Mouse (Mus musculus) gastrocnemius, adult 8-10 months (tissue): ENCODE measurements around the gene E430018J23Rik. TPM values are rescaled to one million over a fixed set of nuclear protein-coding genes. Genes with fewer than 3 reads are reported as not detected.
"Not testable (repeated sequence)": the region's sequence is repeated elsewhere in the genome, so short reads cannot be mapped to it uniquely, and the experiment has no call there.

Source experiments
- DNase-seq, 2 experiments: peaks; one replicate each; pipeline ENCODE4 v3.0.0; 2022; ENCODE audit warnings: low spot score in 2 of 2
- total RNA-seq, 4 experiments: library from RNA; stranded (reverse); gene quantifications; 2 replicates each; pipeline ENCODE4 v1.2.4; 2022

The E430018J23Rik gene
- total RNA-seq, 4 experiments from 2014 or later: 1.6 to 2.2 (median 1.7) TPM

GRCm38 (mm10) chr7:127378310-127378921 lies 15.0 kb downstream of the E430018J23Rik start:
- DNase-seq: no peak

DNA sequence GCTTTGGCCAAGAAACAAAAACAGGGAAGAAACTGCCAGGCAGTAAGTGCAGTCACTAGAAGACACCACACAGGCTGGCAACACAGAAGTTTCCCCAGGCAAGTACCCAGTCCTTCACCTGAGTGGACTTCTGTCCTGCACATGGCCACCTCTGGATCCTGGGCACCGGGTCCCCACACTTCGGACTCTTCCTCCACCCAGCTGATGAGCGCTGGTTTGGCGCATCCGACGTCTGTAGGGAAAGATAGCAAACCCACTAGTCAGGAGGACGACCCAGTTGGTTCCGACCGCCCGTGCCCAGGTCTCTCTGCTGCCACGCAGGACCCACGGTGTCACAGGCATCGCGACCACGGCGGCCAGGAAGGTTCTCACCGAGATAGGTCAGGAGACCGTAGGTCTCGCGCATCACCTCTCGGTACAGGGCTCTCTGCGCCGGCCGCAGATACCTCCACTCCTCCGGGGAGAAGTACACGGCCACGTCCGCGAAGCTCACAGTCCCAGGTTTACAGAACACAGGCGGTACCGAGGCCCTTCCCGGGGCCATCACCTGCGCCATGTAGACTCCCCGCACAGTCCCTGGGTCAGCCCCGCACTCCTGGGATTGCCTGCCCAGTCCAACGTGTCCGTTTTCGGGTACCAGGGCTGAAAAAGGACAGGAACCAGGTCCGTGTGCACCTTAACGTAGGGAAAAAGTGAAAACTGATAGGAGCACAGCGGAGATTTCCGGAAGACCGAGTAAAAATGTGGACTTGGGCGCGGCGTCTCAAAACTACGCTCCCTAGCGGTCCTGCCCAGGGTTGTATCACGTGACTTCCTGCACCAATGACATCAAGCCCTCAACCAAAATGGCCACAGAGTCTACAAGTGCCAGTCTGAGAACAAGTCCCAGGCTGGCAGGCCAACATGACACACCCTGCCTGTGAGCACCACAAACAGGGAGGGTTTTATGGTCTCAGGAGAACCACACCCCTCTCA lies 17.9 kb downstream of the E430018J23Rik start, which contains the start of gene Zfp747:
TSS of gene Zfp747 (minus strand) at position 780 of the 975 bp plus-strand sequence.
- DNase-seq: peak; percentile 93

- DNase-seq: not testable (repeated sequence)
Observed at GRCm38 (mm10) chr7:127371870-127372269, 21.6 kb downstream of the E430018J23Rik start.

DNA sequence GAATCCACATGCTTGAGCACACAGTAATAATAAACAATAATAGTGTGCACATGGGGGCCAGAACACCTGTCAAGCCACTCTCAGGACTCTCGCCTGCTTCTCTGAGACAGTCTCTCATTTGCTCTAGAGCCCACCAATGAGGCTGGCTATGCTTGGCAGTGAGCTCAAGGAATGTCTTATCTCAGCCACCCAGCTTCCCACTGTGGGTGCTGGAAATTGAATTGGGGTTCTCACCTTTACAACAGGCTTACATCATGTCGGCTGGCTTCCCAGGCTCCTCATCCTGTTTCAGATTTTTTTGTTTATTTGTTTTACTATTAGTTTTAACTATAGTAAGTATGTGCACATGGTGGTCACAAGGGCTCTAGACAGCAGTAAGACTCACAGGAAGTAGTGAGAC lies 22.2 kb downstream of the E430018J23Rik start:
- no peak for DNase-seq

DNA sequence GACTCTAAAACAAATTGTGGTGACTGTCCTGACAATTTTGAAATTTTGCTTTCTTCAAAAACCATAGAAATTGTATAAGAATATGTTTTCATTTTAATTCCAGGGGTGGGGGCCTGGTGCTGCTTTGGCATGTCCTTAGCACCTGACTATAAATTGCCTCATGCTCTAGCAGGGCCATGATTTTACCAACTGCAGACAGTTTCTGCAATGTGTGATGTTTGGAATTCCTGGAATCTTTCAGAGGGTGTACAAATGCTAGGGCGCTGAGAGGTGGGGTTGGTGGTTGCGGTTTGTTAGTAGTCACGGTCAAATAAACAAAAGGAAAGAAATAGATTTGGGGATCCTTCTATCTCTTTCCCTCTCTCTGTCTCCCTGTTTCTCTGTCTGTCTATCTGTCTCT lies 27.2 kb downstream of the E430018J23Rik start:
- DNase-seq: no peak

- DNase-seq: no peak
Observed at GRCm38 (mm10) chr7:127364166-127364565, 29.3 kb downstream of the E430018J23Rik start.

- DNase-seq: no peak
Observed at GRCm38 (mm10) chr7:127363475-127363921, 29.9 kb downstream of the E430018J23Rik start.

- not testable (repeated sequence) for DNase-seq
Observed at GRCm38 (mm10) chr7:127362418-127362817, 31.0 kb downstream of the E430018J23Rik start.

GRCm38 (mm10) chr7:127361449-127361848 lies 32.0 kb downstream of the E430018J23Rik start:
- no peak for DNase-seq

- DNase-seq: no peak
Observed at GRCm38 (mm10) chr7:127360265-127360664, 33.2 kb downstream of the E430018J23Rik start.

- no peak for DNase-seq
Observed at GRCm38 (mm10) chr7:127358472-127358871, 35.0 kb downstream of the E430018J23Rik start.

DNA sequence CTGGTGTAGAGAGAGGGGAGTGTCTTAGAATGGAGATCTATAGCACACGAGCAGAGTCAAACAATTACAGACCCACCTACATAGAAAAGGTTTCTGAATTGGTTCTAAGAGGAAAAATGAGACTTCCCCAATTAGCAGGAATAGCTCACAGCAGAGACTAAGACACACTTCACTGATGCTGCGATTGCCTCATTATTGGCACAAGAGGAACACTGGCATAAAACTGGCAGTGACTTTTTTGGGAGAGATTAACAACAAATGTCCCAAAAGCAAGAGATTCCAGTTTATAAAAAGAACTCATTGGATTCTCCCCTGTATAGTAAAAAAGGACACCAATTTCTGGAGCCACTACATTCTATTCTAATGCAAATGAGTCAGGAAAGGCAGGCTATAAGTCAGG lies 35.6 kb downstream of the E430018J23Rik start:
- DNase-seq: no peak

- no peak for DNase-seq
Observed at GRCm38 (mm10) chr7:127355796-127356195, 37.6 kb downstream of the E430018J23Rik start.

DNA sequence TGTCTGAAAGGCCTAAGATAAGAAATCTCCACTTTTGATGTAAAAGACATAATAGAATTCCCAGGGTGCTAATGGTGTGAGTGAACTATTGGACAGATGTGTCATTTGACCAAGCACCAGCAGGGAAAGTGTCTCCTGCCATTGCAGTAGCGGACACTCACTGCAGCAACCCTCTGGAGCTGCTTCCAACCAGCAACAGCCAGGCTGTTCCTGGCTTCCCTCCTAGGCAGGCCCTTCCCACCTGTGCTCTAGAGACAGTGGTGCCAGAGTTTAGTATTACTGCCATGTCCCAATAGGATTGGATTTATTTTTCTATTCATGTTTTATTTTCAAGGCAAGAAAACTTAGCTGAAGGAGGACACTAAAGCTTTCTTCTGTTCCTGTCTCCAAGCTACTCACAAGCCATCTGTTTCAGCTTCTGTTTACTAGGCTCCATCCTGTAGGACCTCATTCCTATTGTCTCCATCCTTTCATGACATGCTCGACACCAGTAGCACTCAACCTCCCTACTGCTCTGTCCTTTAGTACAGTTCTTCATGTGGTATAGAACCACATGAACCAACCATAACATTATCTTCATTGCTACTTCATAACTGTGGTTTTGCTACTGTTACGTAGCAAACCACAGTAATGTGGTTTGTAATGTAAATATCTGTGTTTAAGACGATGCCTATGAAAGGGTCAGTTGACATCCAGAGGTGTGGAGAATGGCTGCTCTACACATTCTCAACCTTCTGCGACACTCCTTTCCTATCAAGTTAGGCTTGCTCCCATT lies 42.0 kb downstream of the E430018J23Rik start:
- no peak for DNase-seq

- no peak for DNase-seq
Observed at GRCm38 (mm10) chr7:127346676-127347075, 46.8 kb downstream of the E430018J23Rik start.

- peak; percentile 90 to 92 for DNase-seq
Observed at GRCm38 (mm10) chr7:127345512-127346325, 47.7 kb downstream of the E430018J23Rik start, which contains the start of gene Zfp768. Gene Zfp768 (minus strand): TSS chr7:127345589.

DNA sequence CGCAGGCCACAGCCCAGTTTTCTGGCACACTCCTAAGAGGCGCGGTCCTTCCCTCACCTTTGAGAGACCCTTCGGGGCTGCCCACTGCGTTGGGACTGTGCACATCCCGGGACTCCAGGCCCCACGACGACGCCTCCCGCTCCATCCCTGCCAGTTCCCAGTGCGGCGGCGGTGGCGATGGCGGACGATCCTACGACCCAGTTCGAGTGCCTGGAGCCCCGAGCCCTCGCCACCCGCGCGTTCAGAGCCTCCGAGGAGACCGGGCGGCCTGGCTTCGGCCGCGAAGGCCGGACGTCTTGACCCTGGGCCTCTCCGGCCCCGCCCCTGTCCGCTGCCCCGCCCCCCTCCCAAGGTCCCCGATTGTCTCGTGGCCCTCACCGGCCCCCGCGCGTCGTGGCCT lies 48.3 kb downstream of the E430018J23Rik start:
- DNase-seq: peak in 1 of 2 experiments; percentile 60

DNA sequence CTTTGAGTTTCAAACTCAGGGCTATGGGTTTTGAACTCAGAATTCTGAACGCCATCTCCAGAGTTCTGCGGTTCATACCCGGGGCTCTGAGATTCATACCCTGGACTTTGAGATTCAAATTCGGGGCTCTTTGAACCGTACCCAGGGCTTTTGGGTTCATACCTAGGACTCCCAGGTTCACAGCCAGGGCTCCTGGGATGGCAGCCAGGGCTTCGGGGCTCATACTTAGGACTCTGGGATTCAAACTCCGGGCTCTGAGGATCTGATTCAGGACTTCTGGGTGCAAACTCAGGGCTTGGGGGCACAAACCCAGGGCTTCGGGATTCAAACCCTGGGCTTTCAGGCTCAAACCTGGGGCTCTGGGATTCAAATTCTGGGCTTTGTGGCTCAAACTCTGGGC lies 49.1 kb downstream of the E430018J23Rik start:
- DNase-seq: no peak

DNA sequence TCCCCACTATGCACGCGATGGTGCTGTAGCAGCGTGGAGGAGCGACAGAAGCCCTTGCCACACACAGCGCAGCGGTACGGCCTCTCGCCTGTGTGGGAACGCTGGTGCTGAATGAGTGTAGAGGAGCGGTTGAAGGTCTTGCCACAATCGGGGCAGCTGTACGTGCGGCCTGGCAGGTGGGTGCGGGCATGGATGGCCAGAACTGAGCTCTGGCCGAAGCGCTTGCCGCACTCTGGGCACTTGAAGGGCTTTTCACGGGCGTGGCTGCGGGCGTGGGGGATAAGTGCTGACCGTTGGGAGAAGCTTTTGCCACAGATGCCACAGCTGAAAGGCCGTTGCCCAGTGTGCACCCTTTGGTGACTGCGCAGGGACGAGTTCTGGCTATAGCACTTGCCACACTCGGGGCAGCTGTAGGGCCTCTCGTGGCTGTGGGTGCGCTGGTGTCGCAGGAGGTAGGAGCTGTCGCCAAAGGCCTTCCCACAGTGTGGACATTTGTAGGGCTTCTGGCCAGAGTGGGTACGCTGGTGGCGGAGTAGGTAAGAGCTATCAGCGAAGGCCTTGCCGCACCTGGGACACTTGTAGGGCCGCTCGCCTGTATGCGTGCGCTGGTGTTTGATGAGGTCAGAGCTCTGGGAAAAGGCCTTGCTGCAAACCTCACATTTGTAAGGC lies 49.9 kb downstream of the E430018J23Rik start:
- DNase-seq: no peak

- no peak for DNase-seq
Observed at GRCm38 (mm10) chr7:127342888-127343287, 50.5 kb downstream of the E430018J23Rik start.
